Mouse (Mus musculus) brain, embryonic 14.5 days (tissue): ENCODE data around the gene Vsx1.

Experiments used
- CTCF ChIP-seq: fragments of 200-500 bp; IDR thresholded peaks from 2 replicates; pipeline ENCODE4 v1.5.1; 2012; ENCODE audit warnings: inconsistent platforms, mild to moderate bottlenecking, moderate library complexity, borderline replicate concordance; ENCODE audit not compliant: insufficient read depth, insufficient read length; ENCODE audit errors: extremely low read depth
- POLR2A ChIP-seq: fragments of 200-500 bp; IDR thresholded peaks from 2 replicates; pipeline ENCODE4 v1.6.1; 2012; ENCODE audit warnings: mild to moderate bottlenecking, inconsistent platforms, borderline replicate concordance; ENCODE audit not compliant: poor library complexity, insufficient read depth, insufficient read length, severe bottlenecking; ENCODE audit errors: extremely low read depth

DNA sequence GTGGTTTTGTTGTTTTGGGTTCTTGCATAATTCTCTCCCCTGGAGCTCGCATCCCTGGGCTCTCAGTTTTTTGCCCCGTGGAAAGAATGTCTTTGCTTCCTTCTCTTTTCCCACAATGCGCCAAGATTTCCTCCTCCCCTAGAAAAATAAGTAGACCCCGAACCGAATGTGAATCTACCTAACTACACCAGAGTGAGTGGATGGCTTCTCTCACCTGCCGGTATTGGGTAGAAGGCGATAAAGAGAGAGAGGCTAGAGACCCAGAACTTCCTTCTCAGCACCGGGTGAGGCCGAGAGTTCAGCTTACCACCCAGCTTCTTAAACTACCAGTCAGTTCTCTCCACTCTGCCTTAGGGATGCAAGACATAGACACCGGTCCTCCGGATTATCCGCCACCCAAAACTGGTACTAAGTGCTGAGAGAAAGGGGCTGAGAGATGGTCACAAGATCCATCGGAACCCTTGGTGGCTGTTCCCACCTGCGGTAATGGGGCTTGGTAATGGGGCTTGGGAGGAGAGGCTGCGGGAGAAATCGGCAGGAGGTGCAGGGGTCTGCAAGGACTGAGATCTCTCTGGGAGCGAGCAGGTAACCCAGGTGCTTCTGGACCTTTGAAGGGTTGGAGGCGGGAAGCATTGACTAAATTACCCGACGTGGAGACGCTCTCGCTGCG, 1.2 kb downstream of the Vsx1 start:
- TF ChIP-seq POLR2A (no peak), CTCF (no peak)
